Mouse (Mus musculus): ENCODE results near the gene Mkrn2os. TPM values are rescaled to one million over a fixed set of nuclear protein-coding genes. Genes with fewer than 3 reads are reported as not detected.
A peak's percentile ranks its signal among the peaks of the same experiment; 100 is the strongest.
"Not testable (repeated sequence)": the region's sequence is repeated elsewhere in the genome, so short reads cannot be mapped to it uniquely, and the experiment has no call there.

Mkrn2os gene
- total RNA-seq (2021) = under 1 TPM; 0.47 to 0.79 TPM

DNA sequence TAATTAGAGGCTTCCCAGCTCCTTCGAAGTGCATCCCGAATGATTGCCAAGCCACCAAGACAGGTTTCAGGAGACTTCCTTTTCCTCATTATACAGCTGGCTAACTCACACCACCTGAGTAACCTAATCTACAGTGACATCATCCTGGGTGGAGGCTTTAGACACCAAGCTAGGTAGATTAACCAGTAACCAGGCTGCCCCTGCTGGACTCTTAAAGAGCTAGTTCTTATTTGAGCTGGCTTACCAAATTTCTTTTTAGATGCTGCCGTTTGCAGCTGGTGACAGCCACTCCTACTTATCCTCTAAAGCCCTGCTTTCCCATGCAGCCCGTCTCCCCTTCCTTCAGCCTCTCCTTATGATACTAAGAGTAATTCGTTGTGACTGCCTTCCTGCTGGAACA, at the start of gene Mkrn2os:
Gene Mkrn2os (minus strand): TSS at position 119 of the 400 bp plus-strand sequence.
- no peak for DNase-seq
- intact Hi-C loops (cut with DNase I) = no loop called here

DNA sequence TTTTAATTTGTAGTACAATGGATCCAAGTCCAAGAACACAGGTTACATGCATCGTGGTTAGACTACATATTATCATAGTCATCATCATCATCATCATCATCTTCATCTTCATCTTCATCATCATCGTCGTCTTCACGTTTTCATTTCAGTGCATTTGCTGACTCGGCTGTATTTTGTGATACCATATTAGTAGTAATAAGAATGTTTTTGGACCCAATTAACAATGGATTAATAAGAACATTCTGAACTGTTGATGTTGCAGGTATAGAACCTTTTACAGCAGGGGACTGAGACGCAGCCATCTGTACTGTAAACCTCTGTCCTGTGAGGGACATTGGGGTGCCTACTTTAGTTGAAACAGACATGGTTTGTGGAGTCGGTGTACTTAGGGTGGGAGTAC, 45.8 kb upstream of the Mkrn2os start:
- intact Hi-C loops (cut with DNase I); DNase-seq: not testable (repeated sequence)

DNA sequence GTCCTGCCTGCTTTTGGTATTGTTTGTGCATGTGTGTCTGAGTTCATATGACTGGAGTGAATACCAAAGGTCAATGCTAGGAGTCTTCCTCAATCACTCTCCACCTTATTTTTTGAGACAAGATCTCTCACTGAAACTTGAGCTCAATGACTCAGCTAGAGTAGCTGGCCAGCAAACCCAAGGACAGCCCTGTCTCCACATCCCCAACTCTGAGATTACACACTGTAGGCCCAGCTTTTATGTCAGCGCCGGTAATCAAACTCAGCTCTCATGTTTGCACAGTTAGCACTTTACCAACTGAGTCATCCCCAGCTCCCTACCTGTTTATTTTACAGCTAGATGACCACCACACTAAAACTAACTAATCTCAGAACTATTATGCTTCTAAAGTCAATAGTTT, 41.6 kb upstream of the Mkrn2os start:
- DNase-seq = no peak
- intact Hi-C loops (cut with DNase I) = no loop called here

DNA sequence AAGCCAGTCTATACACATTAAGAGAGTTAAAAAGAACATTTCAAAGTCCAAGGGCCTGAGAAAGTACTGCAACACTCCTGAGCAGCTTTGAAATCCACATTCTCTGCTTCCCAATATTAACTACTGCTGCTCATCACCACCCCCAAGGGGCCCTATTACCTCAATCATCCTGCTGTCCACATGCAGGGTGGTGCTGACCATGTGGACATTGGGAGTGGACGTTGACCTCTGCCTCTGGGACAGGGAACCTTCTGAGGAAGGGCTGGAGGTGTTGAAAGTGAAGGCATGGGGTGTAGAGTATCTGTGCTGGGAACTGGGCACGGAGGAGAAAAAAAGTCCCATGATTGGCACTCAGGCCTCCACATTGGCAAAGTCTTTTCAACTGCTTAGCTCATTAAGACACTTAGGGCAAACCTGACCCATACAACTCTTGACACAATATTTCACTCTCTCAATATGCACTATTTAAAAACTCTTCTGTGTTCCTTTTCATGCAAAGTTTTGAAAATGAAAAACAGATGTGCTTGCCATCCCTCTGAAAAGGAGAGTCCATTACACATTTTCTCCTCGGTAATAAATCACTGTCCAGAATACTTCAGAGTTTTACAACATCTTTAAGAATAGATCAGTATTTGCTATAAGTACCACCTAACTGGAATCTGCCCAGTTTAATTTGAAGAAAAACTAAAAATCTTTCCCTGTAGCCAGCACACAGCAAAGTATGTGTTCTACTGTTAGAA, 38.9 kb upstream of the Mkrn2os start:
- intact Hi-C loops (cut with DNase I) = no loop called here
- DNase-seq = no peak

DNA sequence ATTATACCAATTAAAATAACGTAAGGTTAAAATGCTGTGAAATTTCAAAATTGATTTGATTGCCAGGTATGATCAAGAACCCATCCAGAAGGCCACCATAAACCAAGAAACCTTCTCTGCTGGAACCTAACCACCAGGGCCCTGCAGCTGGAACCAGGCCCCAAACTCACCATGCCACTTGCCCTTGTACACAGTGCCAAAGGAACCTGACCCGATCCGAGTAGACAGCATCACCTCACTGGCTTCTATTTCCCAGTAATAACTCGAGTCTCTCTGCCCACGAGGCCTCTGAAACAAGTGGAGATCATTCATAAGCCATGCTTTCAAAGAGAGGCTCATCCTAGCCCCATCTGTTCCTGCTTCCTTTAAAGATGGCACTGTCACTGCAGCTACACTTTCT, 33.7 kb upstream of the Mkrn2os start:
- intact Hi-C loops (cut with DNase I) = no loop called here
- no peak for DNase-seq

DNA sequence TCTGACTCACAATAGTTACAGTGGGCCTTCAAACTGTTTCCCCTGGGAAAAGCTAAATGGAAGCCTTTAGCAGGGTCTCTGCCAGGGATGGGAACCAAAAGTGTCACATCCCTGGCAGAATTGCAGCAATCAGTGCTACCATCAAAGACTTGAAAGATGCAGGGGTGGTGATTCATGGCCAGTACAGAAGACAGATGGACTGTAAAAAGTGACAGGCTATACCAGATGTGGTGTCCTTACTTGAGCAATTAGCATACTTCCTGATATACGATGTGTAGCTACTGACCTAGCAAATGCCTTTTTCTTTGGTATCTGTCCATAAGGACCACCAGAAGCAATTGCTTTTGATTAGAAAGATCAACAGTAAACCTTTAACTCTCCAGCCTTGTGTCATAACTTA, 28.6 kb upstream of the Mkrn2os start:
- DNase-seq = no peak

DNA sequence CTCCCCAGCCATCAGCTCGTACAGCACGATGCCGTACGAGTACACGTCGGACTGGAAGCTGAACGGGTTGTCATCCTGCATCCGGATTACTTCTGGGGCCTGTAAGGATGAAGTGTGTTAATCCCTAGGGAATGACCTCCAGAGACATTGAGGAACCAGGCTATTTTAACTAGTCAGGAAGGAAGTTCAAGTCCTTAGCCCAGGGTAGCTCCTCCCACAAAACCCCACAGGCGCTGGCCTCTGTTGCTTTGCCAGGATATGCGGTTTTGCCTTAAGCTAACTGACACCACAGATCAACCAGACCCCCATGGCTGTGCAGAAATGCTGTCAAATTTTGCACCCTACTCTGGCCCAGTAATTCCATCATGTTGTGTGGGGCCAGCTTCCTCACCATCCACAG, 27.4 kb upstream of the Mkrn2os start:
- DNase-seq = peak; percentile 24 to 26
- intact Hi-C loops (cut with DNase I) = loop anchor here (5.0 kb wide), 2 partner anchors 57 to 177 kb away; partner anchors contain the start of gene Raf1

More for the DNA sequence above, 28.6 kb upstream of the Mkrn2os start:
- intact Hi-C loops (cut with DNase I) = loop anchor here (5.0 kb wide), 2 partner anchors 56 to 176 kb away; partner anchors contain the start of gene Raf1

DNA sequence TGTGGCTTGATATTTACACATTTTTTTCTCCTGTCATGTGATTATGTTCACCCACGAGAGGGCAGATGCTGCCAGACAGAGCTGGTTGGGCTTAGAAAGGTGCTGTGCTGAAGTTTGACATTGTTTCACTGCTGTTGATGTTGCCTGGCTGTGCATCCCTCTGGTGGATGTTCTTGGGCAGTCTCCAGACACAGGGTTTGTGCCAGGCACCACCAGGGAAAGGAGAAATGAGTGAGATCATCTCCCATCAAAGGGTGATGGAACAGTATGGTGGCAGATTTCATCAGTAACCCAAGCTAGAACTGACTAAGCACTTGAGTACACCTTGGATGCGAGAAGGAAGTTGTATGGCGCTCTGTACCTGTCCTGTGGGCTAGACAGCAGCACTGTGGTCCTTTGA, 23.6 kb upstream of the Mkrn2os start:
- no peak for DNase-seq
- intact Hi-C loops (cut with DNase I) = no loop called here

DNA sequence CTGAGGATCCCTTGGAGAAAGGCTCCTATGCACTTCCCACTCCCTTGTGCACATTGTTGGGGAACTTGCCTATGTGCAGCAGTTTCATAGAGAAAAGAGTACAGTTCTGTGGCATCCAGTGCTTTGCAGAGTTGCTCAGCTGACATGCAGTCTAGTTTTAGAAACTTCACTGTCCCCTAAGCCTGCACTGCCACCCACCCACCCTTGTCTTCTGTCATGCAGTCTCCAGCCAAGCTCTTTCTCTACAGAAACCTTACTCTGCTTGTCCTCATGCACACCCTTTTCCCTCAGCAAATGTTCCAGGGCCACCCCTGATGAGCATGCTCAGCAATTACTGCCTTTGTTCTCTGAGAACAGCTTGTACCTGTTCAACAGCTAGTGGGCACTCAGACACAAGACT, 21.4 kb upstream of the Mkrn2os start:
- no peak for DNase-seq
- intact Hi-C loops (cut with DNase I) = no loop called here

DNA sequence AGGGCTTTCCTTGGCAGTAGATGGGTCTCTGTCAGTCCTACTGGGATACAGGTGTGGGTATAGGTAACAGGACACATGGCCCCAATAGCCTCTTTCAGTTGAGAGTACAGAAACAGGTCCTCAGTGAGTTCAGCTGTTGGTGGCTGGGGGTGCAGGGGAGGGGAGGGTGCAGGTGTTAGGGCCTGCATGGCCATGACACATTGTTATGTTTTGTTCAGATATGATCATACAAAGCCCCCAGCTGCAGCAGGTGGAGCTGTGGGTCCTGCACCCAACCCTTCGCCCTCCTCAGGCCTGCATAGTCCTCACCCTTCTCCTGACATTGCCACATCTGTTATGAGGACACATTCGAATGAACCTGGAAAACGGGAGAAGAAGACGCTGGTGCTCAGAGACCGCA, 17.9 kb upstream of the Mkrn2os start:
- no peak for DNase-seq
- intact Hi-C loops (cut with DNase I) = no loop called here

DNA sequence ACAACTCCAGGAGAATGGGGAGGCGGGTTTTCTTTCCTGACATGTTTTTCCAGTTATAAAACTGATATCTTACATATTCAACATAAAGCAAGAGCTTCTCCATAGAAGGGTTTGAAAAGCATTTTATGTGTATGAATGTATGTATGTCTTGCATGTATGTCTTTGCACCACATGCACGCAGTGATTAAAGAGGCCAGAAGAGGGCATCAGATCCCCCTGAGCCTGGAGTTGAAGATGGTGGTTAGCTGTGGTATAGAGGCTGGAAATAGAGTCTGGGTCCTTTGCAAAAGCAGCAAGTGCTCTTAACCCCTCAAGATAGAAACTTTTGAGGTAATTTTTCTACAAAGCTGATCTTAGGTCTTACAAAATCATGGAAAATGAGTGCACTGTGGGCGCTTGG, 16.7 kb upstream of the Mkrn2os start:
- no peak for DNase-seq
- intact Hi-C loops (cut with DNase I) = loop anchor here (10.0 kb wide), 1 partner anchor 196 kb away; the partner anchor contains the start of gene Rpl32

DNA sequence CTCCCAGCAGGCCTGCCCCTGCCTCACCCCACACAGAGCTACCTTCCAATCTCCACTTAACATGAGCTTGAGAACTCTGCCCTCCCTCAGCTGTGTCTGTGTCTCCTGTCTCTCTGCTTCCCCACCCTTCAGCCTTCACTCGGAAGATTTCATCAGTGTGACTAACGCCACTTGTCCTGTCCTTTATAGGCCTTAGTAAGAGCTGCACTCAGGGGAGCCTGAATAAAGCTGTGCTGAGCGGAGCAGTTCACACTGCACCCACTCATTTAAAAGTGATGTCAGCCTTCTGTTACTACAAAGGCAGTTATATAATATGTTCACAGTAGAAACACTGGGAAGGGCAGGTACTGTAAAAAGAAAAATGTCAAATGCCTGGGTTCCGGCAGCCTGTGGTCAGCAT, 15.1 kb upstream of the Mkrn2os start:
- intact Hi-C loops (cut with DNase I) = loop anchor here (10.0 kb wide), 1 partner anchor 197 kb away; the partner anchor contains the start of gene Rpl32
- DNase-seq = no peak

DNA sequence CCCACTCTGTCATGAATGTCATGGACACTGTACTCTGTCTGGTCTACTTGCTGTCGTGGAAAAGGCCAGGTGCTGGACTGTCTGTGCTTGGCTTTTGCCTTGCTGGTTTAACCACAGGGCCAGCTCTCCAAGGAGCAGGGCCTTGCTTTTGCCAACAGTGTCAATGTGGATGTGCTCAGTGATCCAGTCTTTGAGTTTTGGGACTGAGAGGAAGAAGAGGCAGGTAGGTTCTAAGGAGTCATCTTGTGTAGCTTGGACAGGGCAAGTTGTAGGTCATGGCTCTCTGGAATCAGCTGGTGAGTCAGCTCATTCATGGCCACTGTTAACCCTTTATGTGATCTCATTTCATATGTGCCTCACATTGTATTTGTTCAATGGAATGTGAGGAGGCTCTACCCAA, 14.1 kb upstream of the Mkrn2os start:
- DNase-seq = no peak
- intact Hi-C loops (cut with DNase I) = loop anchor here (10.0 kb wide), 1 partner anchor 198 kb away; the partner anchor contains the start of gene Rpl32

DNA sequence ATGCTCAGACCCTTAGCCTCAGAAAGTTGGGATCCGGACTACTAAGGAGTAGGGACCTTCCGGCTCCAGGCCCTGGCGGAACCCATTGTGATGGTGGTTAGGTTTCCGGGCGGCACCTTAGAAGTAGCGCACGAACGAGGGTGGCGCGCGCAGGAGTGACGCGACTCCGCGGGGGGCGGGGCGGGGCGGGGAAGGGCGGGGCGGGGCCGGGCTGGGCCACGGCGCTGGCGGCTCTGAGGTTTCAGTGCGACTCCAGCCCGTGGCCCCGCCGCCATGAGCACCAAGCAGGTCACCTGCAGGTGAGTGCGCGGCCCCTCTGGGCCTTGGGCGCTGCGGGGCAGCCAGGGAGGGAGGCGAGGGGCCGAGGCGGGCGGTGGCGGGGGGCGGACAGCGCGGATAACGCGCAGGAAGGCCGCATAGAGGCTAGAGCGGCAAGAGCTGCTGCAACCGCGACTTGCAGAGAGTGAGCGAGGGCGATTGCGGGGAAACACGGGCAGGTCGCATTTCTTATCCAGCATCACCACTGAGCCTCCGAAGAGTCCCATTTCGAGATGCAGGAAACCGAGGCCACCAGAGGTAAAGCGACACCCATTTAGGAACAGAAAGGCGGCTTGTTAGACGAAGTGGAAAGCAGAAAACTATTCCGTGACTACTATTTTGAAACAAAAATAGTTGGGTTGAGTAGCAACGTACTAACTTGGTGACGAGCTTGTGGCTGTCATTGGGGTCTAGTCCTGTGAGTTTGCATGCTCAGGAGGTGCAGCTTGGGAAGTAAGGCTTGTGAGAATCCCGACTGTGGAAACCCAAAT, 9.5 kb upstream of the Mkrn2os start, which contains the start of gene Mkrn2:
Gene Mkrn2 (plus strand): TSS at position 188 of the 809 bp plus-strand sequence.
- intact Hi-C loops (cut with DNase I) = loop anchor here (5.0 to 10.0 kb wide), 3 partner anchors 75 to 203 kb away; partner anchors contain the start of genes Cand2, Raf1 and Rpl32
- DNase-seq = peak; percentile 86 to 87

DNA sequence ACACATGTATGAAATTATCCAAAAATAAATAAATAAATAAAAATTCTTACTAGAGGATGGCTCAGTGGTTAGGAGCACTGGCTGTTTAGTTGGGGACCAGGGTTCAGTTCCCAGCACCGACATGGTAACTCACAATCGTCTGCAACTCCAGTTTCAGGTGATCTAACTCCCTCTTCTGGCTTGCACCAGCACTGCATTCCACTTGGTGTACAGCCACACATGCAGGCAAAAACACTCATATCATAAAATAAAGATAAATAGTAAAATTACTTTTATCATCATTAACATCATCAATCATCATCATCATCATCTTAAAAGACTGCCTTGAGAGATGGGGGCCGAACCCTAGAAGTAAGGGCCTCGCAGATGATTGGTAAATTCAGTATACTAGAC, 8.9 kb upstream of the Mkrn2os start:
- intact Hi-C loops (cut with DNase I) = loop anchor here (5.0 to 10.0 kb wide), 3 partner anchors 76 to 203 kb away; partner anchors contain the start of genes Cand2, Raf1 and Rpl32
- DNase-seq = no peak

DNA sequence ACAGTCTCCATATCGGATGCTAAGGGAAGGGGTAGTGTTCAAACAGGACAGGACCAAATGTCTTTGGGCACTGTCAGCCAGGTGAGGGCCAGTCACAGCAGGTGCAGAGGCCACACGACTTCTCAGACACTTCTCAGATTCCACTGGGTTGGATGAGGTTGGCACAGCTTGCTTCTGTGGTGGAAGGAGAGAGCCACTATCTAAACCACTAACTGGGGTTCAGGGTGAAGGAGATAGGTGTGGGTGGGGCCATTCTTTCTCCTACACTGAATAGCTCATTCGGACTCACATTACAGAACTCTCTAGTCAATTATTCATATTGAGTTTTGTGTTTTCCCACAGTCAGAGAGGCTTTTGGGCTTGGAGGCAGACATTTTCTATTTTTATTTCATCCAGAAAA, 3.3 kb upstream of the Mkrn2os start:
- DNase-seq = no peak
- intact Hi-C loops (cut with DNase I) = no loop called here

DNA sequence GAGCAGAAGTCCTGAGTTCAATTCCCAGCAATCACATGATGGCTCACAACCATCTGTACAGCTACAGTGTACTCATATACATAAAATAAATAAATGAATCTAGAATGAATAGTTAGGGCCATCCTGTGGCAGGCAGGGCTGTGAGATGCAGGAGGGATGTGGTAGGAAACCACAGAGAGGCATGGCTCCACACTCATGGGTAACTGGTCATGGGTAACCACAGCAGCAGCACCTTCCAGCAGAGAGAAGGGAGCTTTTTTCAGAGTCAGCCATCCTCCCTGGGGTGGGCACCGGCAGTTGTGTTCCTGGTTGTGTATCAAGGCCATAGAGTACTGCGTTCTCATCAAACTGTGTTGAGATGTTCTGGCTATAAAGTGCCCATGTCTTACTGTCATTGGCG, 2.1 kb upstream of the Mkrn2os start:
- DNase-seq = no peak

DNA sequence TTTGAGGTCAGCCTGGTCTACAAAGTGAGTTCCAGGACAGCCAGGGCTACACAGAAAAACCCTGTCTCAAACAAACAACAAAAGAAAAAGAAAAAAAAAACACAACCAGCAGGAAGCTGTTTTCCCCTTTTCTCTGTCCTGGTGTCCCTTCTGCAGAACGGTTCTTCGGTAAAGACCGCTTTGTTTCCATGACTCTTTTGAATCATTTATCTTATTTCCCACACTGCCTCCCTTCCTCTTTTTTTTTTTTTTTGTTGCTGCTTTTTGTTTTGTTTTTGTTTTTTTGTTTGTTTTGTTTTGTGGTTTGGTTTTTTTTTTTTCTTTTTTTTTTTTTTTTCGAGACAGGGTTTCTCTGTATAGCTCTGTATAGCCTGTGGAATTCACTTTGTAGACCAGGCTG, 876 bp upstream of the Mkrn2os start:
- intact Hi-C loops (cut with DNase I) = no loop called here
- no peak for DNase-seq

More for the DNA sequence above, 2.1 kb upstream of the Mkrn2os start:
- intact Hi-C loops (cut with DNase I) = no loop called here

DNA sequence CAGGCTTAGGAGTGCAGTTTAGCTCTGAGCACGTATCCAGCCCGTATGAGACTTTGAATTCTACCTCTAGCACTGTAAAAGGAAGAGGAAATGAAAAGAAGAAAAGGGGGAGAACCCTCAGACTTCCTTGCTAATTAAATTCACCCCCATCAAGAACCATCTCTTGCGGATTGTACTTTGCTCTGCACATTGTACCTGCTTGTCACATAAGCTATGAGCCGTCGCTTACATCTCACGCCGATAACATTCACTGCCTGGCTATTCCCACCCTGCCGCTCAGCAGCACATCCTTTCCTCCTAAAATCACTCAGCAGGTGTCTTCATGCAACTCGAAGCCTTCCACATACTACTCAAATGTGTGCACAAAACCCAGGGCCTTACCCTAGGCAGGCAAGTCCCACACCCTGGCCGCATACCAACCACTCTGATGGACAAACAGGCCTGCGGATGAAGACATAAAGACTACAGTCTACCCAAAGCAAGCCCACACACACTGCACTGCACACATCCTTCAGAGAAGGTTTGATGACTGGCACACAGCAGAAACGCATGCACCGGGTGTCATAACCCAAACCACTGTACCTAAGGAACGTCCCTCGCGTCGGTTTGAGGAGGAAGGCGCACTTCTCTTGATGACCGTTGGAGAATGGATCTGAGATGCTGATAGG, 550 bp downstream of the Mkrn2os start:
- intact Hi-C loops (cut with DNase I) = no loop called here
- DNase-seq = no peak

DNA sequence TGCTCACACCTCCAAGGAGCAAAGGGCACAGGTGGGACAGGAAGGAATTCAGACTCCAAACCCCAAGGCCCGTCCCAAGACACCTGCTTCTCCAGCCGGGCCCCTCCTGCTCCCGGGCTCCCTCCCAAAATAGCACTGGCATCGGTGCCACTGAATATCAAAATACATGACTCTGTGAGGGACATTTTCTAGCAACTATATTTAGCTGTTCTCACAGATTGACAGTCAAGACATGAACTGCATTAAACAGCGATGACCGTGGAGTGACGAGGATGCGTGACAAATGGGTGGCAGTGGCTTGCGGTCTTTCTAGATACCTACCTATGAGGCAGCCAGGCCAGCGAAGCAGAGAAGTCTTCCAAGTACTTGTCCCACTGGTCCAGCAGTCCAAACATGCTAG, 6.1 kb downstream of the Mkrn2os start:
- intact Hi-C loops (cut with DNase I) = no loop called here
- DNase-seq = peak in 1 of 2 experiments; percentile 18

DNA sequence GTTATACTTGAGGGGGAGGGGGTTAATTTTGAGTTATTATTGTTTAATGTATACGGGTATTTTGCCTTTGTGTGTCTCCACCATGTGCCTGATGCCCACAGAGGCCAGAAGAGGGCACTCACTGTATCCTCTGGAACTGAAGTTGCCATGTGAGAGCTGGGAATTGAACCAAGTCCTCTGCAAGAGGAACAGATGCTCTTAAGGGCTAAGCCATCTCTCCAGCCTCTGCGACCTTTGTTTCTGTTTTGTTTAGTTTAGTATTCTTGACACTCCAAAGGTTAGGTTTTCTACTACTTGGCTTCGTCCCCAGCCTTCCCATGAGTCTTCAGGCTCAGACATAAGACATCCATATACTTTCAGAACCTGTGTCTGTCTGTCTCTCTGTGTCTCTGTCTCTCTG, 8.2 kb downstream of the Mkrn2os start:
- DNase-seq = no peak
- intact Hi-C loops (cut with DNase I) = no loop called here

Data from heart, postnatal 36 days (tissue).